Mouse (Mus musculus): Measurements from ENCODE around the gene Serpini1.

Gene Serpini1

DNA sequence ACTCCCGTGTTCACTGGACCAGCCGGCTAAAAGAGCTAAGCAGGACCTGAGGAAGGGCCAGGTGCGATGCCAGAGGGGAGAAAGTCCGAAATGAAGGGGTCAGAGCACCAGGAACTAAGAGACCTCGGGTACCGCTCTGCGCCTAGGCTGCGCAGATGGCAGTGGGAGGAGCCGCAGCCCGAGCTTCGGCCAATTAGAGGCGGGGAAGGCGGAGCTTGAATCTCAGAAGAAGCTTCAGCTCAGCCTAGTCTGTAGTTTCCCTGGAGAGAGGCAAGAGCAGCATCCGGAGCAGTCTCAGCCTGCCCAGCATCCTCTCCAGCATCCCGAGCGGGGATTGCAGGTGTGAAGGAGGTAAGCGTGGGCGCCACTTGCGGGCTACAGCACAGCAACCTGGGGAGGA lies at the start of gene Serpini1:
Gene Serpini1 (plus strand): TSS at position 256 of the 400 bp plus-strand sequence.
- peak; percentile 90 for DNase-seq (ENCODE audit: low spot score)

DNA sequence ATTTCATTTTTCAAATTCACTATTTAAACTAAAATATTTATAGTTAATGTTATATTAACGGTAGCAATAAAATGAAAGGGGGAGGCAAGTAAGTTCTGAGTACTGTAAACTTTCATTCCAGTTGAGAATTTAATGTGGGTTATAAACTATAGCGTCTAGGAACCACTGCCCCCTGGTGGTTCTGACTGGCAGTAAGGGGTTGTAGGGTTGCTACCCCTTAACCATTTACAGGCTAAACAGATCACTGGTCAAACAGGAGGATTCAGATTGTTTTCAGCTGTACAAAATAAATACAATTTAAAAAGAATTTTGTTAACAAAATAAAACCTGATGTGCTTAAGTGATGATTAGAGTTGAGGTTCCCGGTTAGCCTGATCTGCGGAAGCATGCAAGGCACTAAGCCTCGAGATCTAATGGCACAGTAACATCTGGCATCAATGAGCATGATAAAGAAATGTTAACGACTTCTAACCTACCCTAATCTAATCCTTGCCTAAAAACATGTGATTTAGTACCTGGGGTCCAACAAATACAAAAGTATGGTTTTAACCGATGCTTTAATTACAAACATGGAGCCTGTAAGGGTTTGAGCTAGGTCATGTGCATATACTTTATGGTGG lies 39.6 kb upstream of the Serpini1 start:
- DNase-seq (ENCODE audit: low spot score) = peak; percentile 26

DNA sequence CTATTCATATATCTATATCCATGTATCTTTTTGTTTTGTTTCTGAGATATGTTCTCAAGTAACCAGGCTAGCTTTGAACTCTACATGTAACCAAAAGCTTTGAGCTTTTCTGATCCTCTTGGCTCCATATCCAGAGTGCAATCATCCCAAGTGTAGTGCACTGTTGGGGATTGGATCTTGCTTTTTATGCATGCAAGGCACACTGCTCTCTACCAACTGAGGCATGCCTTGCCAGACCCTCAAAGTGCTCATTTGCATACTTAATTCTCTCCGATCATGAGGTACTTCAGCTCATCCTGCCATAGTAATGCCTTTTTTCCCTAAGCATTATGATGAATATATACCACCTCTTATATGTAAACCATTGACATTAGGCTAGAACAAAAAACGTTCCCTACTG lies 36.0 kb upstream of the Serpini1 start:
- no peak for DNase-seq (ENCODE audit: low spot score)

DNA sequence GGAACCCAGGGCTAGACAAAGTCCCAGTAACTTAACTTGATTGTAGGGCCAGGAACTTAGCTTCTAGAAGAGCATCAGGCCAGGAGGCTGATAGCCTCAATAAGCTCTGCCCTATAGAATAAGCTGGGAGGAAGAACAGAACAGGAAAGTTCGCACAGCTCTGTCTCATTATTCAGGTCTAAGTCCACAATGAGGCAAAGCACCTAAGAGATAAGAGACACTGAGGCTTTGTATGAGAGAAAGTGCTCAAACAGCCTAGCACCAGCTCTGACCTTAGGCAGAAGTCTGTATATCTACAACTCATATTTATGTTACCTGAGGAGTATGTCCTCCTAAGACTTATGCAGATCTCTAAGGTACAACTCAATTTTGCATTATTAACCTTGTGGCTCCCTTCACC lies 34.8 kb upstream of the Serpini1 start:
- no peak for DNase-seq (ENCODE audit: low spot score)

DNA sequence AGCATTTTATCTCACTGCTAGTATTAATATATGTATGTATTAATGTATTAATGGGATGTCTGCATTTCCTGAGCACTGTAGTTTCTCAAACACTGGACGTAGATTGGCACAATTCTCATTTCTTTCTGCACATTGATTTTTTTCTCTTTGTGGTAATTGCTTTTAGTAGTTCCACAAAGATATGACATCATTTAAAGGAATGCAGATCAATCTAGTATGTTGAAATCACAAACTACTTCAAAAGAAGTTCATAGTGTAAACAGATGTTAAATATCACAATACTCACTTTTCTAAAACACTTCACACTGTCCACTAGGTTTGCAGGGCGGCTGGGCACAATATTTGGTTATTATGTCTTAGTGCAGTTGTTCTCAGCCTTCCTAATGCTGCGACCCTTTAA lies 26.3 kb upstream of the Serpini1 start:
- no peak for DNase-seq (ENCODE audit: low spot score)

DNA sequence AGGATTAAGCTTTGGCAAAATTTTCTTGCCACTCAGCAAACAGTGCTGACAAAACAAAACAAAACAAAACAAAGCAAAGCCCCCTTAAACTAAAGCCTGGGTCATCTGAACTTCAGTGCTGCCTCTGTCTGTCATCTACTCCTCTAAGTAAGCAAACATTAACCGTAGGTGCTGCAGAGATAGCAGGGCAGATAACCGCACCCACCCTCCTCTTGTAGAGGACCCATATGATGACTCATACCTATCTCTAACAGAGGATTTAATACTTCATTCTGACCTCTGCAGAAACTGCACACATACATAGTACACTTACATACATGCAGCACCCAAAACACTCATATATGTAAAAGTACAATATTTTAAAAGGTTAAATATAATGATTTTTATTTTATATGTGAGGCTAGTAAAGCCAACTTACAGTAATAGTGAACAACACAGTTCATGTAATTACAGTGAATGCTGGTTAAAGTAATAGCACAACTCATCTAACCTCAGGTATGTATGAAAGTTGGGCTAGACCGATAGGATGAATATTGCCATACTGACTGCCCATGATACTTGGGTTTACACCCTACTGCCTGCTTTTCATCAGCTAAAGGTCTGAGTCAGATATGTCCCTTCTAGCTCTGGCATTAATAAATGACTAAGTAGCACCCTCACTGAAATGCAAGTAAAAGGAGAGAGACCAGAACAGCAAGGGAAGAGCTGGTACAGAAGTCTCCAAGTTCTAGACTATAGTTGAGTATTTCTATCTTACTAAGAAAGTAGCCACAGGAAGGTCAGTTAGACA lies 23.1 kb upstream of the Serpini1 start:
- no peak for DNase-seq (ENCODE audit: low spot score)

DNA sequence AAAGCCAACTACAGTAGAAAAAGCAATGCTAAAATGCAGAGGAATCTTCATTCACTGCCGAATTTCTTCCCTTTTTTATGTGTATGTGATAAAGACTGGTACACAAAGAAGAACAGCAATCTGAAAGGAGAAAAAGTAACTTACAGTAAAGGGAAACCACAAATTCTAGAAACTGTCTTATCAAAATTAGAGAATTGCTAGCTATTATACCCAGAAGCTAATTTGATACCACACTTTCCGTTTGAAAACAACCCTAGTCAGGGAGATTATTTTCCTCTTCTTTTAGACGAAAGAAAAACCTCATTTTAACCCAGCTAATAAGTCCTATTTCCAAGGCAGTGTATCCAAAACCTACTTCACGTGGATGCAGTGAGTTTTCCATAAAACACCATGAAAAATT lies 16.1 kb upstream of the Serpini1 start:
- no peak for DNase-seq (ENCODE audit: low spot score)

DNA sequence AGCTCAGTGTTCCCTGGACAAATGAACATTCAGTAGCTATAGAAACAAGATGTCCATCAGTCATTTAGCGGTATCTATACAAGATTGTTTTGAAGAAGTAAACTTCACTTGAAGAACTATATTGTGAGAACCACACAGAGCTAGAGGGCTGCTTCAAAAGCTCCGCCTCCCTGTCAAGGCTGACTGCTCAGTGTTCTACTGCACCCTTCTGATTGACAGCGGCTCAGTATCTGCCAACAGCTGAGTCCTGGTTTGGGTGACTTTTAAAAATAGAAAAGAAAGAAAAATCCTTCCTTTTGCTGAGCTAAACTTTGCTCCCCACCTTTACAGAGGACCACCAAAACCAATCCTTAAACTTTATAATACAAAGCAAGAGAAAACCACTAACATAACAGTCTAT lies 14.5 kb upstream of the Serpini1 start:
- peak; percentile 45 for DNase-seq (ENCODE audit: low spot score)

DNA sequence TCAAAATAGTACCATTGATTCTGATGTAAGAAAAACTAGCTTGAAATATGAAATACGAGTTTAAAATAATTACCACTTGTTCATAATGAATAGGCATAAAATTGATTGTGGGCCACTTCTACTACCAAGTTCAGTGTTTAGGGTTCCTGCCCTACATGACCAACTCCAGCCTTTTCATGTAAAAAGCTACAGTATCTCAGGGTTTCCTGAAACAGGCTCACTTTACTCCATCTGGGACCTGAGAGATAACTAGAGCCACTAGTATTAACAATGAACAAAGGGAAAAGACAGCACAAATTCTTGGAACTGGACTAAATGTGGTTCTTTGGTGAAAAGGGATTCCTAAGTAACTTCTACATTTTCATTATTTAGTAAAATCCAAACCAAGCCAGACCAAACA lies 13.1 kb upstream of the Serpini1 start:
- DNase-seq (ENCODE audit: low spot score) = no peak

DNA sequence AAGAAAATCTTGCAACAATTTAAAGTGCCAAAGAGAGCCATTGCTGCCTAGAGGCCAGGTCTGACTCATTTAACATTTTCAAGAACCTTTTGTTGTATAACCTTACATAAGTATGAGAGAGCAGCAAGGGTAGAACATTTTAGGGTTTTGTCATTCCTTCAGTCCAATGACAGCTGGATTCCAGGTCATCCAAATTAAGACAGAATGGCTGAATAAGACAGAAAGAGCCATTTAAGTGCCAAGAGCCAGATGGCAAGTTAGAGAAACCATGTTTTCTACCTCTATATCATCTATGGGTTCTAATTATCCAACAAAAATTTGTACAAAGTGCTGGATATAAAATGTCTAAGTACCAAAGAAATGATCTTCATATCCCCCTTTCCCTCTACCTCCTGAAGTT lies 6.1 kb upstream of the Serpini1 start:
- DNase-seq (ENCODE audit: low spot score) = no peak

DNA sequence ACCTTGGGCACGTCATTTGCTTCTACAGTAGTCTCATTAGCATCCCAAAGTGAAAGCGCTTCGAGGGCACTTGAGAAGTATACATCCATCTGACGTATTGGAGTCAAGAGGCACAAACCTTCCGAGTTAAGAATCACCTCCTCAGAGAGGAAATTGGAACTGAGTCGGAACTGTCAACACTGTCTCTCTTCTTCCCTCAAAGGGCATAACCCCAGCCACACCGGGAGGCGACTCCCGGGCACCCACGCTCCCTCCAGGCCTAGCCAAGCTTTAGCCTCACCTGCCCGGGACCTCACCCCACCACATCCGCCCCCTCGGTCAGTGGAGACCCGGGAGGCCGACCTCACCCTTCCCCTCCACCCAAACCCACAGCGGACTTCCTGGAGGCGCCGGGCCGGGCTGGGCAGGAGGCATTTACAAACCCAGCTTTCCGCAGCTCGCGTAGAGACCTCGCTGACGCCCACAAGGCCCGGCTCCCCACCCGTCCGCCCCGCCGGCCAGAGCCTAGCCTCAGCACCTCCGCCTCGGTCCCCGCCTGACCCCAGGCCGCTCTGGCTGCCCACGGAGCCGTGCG lies 1.1 kb upstream of the Serpini1 start:
- peak; percentile 43 for DNase-seq (ENCODE audit: low spot score)

DNA sequence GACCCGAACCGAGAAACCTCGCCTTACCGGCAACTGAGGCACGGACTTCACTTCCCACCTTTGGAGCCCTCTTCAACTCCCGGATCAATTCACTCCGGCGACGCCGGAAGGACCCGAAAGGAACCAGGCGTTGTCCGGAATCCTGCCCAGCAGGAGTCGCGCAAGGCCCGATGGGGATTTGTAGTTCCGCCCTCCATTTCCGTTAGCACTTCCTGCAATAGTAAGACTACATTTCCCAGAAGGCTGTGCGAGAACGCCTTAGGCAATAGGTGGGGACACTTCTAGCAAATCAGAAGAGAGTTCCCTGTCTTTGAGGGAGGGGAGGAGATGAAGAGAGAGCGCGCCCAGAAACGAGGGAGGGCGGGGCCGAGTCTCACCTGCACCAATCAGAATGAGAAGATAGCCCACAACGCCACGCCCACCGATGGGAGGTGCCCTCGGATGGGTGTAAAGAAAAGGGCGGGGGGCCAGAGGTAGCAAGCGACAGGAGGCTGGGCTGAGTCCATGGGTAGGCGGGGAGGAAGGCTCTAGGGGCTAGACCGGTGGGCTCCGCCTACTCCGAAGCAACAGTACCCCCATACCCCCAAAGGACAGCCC lies 554 bp upstream of the Serpini1 start, which contains the start of gene Pdcd10:
Gene Pdcd10 (minus strand): TSS at position 162 of the 597 bp plus-strand sequence.
- DNase-seq (ENCODE audit: low spot score) = peak; percentile 100

DNA sequence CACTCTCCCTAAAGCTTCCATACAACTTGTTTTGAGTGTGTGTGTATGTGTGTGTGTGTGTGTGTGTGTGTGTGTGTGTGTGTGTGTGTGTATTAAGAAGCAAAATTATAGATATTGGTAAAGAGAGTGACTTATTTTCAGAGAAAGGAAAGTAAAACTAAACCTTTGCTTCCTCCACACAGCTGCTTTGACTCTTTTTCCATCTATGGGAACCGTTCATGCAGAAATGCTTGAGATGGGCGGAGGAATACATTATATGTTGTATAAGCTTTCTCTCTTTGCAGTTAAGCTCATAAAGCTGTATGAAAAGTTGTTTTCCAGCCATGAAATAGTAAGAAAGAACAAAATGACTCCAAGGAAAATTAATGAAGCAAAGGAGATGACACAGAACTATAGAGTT lies 16.7 kb downstream of the Serpini1 start:
- no peak for DNase-seq (ENCODE audit: low spot score)

DNA sequence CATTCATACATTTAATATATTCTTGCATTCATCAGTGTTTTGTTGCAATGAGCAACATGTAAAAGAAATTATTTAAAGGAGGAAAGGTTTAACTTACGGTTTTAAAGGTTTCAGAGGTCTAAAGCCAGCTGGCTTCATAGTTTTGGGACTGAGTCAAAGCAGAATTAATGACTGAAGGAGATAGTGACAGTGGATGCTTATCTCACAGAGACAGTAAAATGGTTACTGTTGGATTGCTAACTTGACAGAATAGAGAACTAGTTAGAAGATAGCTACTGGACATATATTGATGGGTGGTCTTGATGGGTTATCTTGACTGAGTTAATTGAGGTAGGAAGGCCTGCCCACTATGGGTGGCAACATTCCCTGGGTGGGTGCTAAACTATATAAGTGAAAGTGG lies 18.2 kb downstream of the Serpini1 start:
- DNase-seq (ENCODE audit: low spot score) = no peak

DNA sequence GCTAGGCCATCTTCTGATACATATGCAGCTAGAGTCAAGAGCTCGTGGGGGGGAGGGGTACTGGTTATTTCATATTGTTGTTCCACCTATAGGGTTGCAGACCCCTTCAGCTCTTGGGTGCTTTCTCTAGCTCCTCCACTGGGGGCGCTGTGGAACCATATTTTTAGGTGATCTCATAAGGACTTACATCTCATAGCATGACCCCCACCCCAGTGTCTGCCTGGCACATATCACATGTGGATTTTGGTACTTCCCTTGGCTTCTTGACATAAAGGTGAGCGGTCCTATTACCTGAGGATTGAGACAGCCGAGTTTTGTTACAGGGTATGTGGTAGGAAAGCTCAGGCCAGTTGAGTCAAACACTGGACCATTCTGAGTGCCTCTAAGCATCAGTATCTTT lies 22.0 kb downstream of the Serpini1 start:
- no peak for DNase-seq (ENCODE audit: low spot score)

DNA sequence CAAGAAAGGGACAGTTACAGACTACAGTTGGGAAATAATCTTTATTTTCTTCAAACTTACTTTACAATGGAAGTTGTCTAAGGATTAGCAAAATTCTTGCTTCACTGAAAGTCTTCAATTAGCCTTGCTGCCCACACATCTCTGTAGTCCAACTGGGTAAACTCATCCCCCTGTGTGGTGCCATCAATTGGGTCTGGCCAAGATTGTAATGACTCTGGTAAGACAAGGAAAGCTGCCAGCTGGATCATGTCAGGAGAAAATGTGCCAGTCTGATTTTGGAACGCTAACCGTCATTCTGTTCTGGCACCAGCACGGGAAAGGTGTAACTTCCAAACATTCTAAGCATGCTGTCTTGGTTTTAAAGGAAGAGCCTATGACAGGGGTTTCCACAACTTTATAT lies 25.9 kb downstream of the Serpini1 start:
- peak; percentile 25 for DNase-seq (ENCODE audit: low spot score)

DNA sequence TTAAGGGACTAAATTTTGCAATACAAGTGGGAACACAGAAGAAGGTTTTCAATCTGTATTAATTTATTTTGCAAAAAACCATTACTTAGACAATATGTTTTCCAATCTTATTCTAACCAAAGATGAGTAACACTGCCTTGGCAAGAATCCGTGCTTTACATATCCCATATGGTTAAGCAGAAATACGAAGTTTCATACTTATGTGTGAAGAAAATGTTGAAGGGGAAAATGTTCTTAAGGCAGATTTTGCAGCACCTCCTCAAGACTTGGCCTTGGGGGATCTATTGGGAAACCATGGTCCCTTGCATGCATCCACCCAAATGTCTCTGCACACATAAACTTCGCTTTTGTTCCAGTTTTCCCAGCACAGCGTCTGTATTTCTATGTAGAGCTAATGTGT lies 27.6 kb downstream of the Serpini1 start:
- DNase-seq (ENCODE audit: low spot score) = no peak

DNA sequence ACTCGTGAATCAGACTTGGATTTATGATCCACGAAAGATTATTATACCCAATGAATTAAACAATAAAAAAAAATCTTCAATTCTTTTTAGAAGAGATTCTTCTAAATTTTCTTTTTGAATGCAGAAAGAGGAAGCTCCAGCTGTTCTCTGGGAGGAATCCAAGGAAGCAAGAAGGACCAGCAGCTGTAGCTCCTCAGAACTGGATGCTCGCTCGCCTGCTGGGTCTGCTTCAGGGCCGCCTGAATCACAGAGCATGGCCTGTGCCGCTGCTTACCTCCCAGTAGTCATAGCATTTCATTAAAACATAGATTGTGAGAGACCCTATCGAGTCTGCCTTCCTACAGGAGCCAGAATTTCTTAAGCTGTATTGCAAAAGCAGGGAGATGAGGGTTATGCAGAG lies 53.7 kb downstream of the Serpini1 start:
- DNase-seq (ENCODE audit: low spot score) = no peak

DNA sequence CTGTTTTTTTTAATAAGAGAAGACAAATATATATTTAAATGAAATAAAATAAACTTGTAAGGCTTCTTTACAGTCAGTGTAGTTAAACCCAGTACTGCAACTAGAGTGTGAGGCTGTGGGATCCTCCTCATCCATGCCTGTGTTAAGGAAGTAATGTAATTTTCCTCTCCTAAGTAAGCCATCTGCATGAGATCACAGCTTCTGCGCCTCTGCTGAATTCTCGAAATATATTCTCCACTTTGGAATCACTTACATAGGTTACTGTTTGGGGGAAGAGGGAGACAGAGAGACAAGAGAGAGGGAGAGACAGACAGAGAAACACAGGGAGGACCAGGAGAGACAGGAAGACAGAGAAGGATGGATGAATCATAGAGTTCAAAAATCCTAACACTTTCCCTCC lies 67.3 kb downstream of the Serpini1 start:
- DNase-seq (ENCODE audit: low spot score) = no peak

DNA sequence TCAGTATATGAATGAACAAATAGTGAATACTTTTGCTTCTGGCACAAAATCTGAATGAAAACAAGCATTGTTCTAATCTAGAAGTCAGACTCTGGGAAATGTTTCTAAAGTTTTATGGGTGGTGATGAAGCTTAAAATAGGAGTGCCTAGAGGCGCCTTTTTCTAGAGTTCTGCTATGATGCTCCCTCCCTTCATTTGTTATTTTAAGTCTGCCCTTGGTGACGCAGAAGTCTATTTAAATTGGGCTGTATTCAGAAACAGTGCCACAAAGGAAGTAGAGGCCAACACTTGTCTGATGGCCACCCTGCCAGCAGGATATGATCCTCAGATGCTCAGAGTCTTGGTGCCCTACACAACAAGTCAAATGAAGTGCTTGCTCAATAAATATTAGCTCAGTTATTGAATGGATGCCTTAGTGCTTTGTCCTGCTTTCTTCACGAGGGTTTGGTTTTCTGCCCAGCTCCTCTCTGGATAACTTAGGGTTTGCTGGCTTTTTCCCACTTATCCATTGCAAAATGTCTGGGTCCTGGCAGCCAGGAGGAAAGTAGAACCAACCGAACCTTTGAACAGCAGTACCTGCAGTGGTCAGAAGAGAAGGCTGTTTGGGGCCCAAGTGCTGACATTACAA lies 73.8 kb downstream of the Serpini1 start:
- peak; percentile 73 for DNase-seq (ENCODE audit: low spot score)

DNA sequence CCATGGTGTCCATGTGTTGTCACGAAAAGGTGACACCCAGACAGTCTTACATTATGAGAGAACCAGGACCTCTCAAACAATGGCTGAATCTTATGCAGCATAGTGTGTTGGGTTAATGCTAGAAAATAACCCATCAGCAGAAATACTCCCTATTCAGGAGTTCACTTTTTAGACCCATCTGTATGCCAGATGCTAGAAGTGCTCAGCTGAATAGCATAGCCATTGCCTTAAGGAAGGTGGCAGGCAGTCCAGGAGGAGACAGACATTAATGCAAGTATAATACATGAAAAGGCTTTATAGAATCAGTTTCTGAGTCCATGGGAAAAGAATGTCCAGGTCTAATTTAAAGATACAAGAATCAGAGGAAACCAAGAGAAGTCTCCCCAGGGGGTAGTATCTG lies 75.9 kb downstream of the Serpini1 start:
- DNase-seq (ENCODE audit: low spot score) = no peak

DNA sequence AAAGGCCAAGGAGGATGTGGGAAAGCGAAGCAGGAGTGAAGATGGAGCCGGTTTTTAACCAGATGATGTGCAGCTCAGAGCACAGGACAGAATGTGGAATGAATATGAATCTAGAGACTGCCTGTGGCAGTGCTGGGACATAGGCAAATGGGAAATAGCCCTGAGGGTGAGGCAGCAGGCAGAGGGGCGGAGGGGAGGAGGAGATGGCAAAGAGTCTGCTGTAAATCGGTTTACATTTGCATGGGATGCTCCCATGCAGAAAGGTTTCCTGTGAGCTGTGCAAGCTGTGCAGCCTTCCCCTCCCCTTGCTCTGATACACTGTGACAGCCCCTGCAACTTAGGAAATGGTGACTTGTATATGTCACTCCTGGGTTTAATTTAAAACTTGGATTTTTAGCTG lies 76.3 kb downstream of the Serpini1 start:
- DNase-seq (ENCODE audit: low spot score) = no peak

DNA sequence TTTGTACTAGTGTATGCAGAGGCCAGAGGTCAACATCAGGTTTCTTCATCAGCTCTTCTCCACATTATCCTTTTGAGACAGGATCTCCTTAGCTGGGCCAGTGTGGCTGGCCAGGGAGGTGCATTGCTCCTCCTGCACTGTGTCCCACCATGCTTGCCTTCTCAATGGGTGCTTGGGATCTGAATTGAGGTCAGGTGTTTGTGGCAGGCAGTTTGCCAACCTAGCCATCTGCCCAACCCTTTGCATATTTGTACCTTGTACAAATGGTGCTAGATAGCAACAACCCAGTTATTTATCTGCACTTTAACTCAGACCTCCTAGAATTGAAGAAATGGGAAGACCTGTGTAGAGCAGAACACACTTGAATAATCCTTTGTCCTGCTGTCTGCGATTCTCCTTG lies 78.3 kb downstream of the Serpini1 start:
- DNase-seq (ENCODE audit: low spot score) = no peak

Data from adipocyte (in vitro differentiated cells).